Mouse (Mus musculus): ENCODE results near the gene Gm49342. TPM values are rescaled to one million over a fixed set of nuclear protein-coding genes. Genes with fewer than 3 reads are reported as not detected.
"Not testable (repeated sequence)": the region's sequence is repeated elsewhere in the genome, so short reads cannot be mapped to it uniquely, and the experiment has no call there.

Gene Gm49342
- total RNA-seq, 2 experiments from 2014 or later, result 24.4 to 144 TPM

DNA sequence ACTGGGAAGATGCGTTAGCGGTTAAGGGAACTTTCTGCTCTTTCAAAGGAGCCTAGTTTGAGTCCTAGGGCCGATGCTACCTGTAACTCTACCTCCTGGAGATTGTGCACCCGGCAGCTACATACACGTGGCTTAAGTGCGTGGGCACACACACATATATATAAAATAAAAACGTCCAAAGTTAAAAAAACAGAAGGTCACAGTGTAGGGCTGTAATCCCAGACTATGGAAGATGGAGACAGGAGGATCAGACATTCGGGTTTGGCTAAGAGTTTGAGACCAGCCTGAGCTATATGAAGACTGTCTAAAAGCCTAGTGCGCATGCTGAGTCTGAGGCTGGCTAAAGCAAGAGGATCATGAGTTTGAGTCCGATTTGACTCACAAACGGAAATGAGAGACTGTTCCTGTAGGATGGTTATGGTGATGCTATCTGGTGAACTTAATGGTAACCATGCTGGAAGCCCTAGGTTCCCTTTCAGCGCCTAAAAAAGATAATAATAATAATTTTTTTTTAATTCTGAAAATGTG, 12.8 kb upstream of the Gm49342 start:
- ATAC-seq (replicated peaks; ENCODE audit: poor library complexity), result no peak; the same call in 1 of the 2 replicates

- ATAC-seq (replicated peaks; ENCODE audit: poor library complexity), result no peak
These were observed 7.7 kb upstream of the Gm49342 start for GRCm38 (mm10) chr14:50936649-50937048.

DNA sequence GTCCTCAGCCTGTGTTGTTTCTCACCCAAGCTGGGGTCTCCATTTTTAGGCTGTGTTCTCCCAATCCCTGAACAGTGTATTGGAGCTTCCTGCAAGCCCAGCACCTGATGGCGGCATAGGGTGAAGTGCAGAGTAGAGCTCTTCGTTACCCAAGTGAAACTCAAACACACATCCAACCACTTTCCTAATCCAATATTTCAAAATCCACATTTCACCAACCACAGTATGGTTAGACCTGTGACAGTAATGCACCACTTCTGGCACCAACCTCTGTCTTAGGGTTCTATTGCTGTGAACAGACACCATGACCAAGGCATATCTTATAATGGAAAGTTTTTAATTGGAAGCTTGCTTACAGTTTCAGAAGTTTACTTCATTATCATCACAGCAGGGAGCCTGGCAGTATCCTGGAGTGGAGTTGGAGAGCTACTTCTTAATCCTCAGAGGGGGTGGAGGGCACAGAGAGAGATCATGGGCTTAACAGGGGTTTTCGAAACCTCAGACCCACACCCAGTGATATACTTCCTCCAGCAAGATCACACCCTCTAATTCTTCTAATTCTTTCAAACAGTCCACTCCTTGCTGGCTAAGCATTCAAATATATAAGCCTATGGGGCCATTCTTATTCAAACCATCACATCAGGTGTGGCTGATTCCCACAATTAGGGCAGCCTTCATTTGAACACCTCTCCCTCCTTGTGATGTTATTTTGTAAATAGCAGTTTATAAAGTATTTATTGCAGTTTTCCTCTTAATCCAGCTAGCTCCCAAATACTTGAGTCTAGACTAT, 6.0 kb upstream of the Gm49342 start:
- peak; percentile 62 for ATAC-seq (replicated peaks; ENCODE audit: poor library complexity)

GRCm38 (mm10) chr14:50938940-50939339, 5.4 kb upstream of the Gm49342 start:
- ATAC-seq (replicated peaks; ENCODE audit: poor library complexity), result peak; percentile 83

- peak; percentile 69 for ATAC-seq (replicated peaks; ENCODE audit: poor library complexity)
These were observed 334 bp downstream of the Gm49342 start for GRCm38 (mm10) chr14:50944668-50945033.

GRCm38 (mm10) chr14:50945081-50945480, 764 bp downstream of the Gm49342 start:
- not testable (repeated sequence) for ATAC-seq (replicated peaks; ENCODE audit: poor library complexity)

DNA sequence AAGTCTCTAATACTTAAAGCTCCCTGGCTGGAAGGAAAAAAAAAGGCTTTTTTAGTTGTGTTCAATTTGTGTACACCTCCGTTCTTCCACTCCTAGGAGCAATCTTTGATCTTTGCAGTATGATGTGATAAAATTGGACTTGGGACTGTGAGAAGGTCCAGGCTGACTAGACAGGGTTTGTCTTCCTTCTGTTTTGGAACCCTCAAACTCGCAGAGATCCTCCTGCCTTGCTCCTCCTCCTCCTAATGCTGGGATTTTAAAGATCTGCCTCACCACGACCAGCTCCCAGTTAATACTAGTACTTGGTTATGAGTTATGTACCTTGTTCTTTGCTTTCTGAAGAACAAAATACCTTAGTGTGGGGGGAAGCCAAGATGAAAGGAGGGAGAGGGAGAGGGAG, 1.2 kb downstream of the Gm49342 start:
- not testable (repeated sequence) for ATAC-seq (replicated peaks; ENCODE audit: poor library complexity)

DNA sequence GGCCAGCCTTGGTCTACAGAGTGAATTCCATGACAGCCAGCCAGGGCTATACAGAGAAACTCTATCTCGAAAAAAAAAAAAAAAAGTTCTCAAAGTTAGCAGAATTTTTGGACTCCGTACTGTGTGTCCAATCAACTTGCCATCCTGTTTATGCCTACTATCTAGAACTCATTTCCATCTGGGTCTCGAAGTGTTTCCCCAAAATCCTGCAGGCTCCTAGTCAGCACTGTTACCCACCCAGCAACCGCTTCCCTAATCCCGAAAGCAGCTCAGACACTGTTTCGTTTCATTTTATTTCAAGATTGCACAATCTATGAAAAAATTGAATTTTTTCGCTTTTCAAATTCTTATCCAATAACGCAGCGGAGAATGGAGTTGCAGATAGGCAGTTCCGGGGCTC, 11.2 kb downstream of the Gm49342 start:
- ATAC-seq (replicated peaks; ENCODE audit: poor library complexity), result peak; percentile 16

GRCm38 (mm10) chr14:50955942-50956508, 11.7 kb downstream of the Gm49342 start, which contains the start of gene Pnp2:
Pnp2 (plus strand) TSS chr14:50955992.
- peak; percentile 68 for ATAC-seq (replicated peaks; ENCODE audit: poor library complexity)

DNA sequence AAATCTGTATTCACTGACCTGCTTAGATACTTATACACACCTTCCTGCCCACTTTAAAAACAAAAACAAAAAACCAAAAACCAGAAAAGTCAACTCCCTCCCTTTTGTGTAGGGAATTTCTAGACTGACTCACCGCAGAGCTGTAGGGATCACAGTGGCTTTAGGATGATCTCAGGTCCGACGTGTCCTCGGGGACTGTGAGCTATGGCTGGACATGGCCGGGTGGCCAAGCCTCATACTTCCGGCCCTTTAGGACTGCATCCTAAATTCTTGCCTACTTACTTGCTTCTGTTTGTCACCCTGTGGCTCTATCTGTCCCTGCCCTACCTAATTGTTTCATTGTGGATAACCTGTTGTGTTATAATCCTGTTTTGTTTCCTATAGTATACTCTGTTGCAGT, 12.4 kb downstream of the Gm49342 start:
- not testable (repeated sequence) for ATAC-seq (replicated peaks; ENCODE audit: poor library complexity)

- ATAC-seq (replicated peaks; ENCODE audit: poor library complexity), result not testable (repeated sequence)
These were observed 12.8 kb downstream of the Gm49342 start for GRCm38 (mm10) chr14:50957146-50957545.

DNA sequence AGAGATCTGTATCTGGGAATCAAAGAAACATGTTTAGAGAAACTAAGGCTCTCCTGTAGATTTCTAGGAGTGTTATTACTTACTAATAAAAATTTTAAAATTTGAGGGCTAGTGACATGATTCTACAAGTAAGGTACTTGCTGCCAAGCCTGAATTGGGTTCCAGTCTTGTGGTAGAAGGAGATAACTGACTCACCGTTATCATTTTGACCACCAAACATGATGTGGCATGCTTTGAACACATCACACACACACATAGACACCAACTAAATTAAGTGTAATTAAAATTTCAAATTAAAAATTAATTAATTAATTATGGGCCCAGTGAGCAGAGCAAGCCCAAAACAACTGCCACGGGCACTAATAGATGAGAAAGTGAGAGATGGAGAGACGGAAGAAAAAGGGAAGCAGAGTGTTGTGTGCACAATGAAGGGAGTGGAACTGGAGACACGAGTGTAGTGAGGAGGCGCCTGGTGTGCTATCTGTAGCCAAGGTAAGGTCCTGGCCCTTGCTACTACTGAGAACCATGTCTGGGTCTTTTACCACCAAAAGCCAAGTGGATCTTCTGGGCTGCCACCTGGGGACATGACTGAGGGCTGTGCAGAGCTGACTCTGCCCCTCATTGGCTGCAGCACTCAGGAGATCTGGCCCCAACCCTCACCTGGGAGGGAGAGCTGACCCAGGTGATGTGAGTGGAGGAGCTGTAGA, 14.1 kb downstream of the Gm49342 start:
- peak; percentile 23 for ATAC-seq (replicated peaks; ENCODE audit: poor library complexity)

DNA sequence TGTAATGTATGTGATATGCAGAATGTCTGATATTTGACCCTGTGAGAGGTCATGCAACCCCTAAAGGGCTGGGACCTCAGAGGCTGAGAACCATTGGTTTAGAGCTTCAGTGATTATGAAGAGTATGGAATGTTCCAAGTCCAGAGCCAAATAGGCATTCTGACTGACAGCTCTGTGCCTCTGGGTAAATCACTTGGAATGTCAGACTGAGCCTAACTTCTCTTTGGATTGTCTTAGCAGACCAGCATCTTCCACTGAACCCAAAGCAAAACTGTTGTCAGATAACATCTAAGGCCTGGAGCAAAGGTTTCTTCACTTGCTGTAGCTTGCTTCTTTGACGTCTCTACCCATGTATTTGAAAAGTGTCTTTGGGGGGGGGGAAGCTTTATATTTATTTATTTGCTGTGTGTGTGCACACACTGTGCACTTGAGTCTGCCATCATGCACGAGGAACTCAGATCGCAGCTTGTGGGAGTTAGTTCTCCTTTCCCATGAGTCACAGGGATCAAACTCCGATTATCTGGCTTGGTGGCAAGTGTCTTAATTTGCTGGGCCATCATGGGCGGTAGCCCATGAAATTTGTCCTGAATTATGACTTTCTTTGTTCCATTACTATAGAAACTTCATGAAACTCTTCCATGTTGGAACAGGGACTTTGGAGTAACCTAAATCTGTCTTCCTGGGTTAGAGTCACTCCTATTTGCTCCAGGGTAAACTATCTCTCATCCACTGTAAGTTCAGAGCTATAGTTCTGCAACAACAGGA, 24.1 kb downstream of the Gm49342 start:
- ATAC-seq (replicated peaks; ENCODE audit: poor library complexity), result no peak

GRCm38 (mm10) chr14:50969041-50969440, 24.7 kb downstream of the Gm49342 start:
- no peak for ATAC-seq (replicated peaks; ENCODE audit: poor library complexity)

GRCm38 (mm10) chr14:50969558-50970544, 25.5 kb downstream of the Gm49342 start:
- peak; percentile 49 for ATAC-seq (replicated peaks; ENCODE audit: poor library complexity)

GRCm38 (mm10) chr14:50970822-50971221, 26.5 kb downstream of the Gm49342 start:
- ATAC-seq (replicated peaks; ENCODE audit: poor library complexity), result peak; percentile 50

GRCm38 (mm10) chr14:50973054-50973453, 28.7 kb downstream of the Gm49342 start:
- not testable (repeated sequence) for ATAC-seq (replicated peaks; ENCODE audit: poor library complexity)

DNA sequence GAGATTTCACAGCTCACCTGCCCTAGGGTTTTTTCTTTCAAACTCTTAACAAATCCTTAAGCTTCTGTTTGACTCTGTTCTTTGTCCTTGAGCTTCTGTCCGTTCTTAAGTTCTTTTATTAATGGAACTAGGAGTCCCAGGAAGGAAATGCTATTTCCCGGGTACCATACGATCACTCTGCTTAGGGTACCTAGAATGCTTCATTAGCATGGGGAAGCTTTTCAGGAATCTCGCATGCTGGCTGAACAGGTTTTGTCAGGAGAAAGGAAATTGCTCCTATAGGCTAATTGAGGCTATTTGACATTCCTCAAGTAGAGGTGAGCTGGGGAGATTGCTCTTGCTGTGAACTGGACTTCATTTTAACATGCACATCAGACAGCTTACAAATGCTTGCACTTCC, 29.4 kb downstream of the Gm49342 start:
- no peak for ATAC-seq (replicated peaks; ENCODE audit: poor library complexity)

DNA sequence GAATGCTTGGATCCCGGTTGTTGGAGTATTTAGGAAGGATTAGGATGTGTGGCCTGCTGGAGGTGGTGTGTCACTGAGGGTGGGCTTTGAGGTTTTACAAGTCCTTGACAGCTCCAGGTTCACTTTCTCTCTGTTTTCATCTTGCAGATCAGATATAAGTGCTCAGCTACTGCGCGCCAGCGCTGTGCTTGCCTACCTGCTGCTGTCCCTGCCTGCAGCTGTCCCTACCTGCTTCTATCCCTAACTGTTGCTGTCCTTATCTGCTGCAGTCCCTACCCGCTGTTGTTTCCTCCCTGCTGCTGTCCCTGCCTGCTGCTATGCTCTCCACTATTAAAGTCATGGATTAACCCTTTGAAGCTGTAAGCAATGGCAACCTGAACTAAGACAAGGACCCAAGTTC, 30.7 kb downstream of the Gm49342 start:
- no peak for ATAC-seq (replicated peaks; ENCODE audit: poor library complexity)

GRCm38 (mm10) chr14:50976674-50977073, 32.4 kb downstream of the Gm49342 start:
- no peak for ATAC-seq (replicated peaks; ENCODE audit: poor library complexity)
